Mouse (Mus musculus) testis, adult 2 months (tissue): ENCODE results near the gene Heatr5b. TPM values are rescaled to one million over a fixed set of nuclear protein-coding genes. Genes with fewer than 3 reads are reported as not detected.

Experiments used
- H3K27ac ChIP-seq: fragments of 200-500 bp; 2 replicates; pipeline ENCODE4 v1.5.1; 2012; ENCODE audit warnings: low read depth, low read length; ENCODE audit not compliant: control insufficient read depth, insufficient read depth
- H3K27me3 ChIP-seq: fragments of 200-500 bp; 2 replicates; pipeline ENCODE4 v1.6.1; 2012; ENCODE audit warnings: mild to moderate bottlenecking, low read length, moderate library complexity; ENCODE audit not compliant: control insufficient read depth, insufficient read depth
- H3K36me3 ChIP-seq: fragments of 200-500 bp; 2 replicates; pipeline ENCODE4 v1.6.1; 2012; ENCODE audit warnings: mild to moderate bottlenecking, low read length; ENCODE audit not compliant: control insufficient read depth, insufficient read depth
- H3K4me1 ChIP-seq: fragments of 200-500 bp; 2 replicates; pipeline ENCODE4 v1.6.1; 2012; ENCODE audit warnings: low read length; ENCODE audit not compliant: control insufficient read depth, insufficient read depth
- H3K4me3 ChIP-seq: fragments of 200-500 bp; 2 replicates; pipeline ENCODE4 v1.5.1; 2012; ENCODE audit warnings: low read depth, mild to moderate bottlenecking, low read length, moderate library complexity, mixed read lengths; ENCODE audit not compliant: control insufficient read depth
- CTCF ChIP-seq: fragments of 200-500 bp; IDR thresholded peaks from 2 replicates; pipeline ENCODE4 v1.5.1; 2012; ENCODE audit warnings: low read depth, mild to moderate bottlenecking, inconsistent platforms, low read length, moderate library complexity; ENCODE audit not compliant: control insufficient read depth, insufficient read depth, insufficient replicate concordance
- POLR2A ChIP-seq: fragments of 200-500 bp; IDR thresholded peaks from 2 replicates; pipeline ENCODE4 v1.6.1; 2012; ENCODE audit warnings: low read depth, mild to moderate bottlenecking, inconsistent platforms, low read length, moderate library complexity; ENCODE audit not compliant: control insufficient read depth
- polyA plus RNA-seq: library from polyadenylated mRNA; depleted of rRNA; stranded (reverse); fragments of >200 nt; gene quantifications from 2 replicates; pipeline ENCODE4 v1.2.3, GENCODE M21; 2012; rRNA removed

Gene Heatr5b
- polyA plus RNA-seq, 1 experiment: 14.8 TPM

DNA sequence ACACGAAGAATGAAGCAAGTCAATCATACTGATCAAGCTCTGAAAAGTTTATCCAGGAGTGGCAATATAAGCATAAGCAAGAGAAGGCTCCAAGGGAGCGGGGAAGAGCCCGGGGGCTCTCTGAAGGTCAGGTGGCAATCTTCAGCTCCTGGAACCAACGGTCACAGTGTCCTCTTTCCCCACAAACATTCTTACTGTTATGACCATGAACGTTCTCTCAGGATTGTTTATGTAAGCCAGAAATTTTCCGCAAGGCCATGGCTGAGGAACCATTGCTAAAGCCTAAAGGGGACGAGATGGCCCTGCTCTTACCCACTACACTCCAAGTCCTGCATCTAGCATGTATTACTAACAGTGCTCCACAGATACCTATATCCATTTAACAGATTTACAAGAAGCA lies 113.5 kb downstream of the Heatr5b start:
- H3K4me1 ChIP-seq: no peaks in the 10 kb centered on the region
- H3K27me3 ChIP-seq: no peaks in the 10 kb centered on the region
- no peaks in the 10 kb centered on the region for H3K36me3 ChIP-seq
- H3K4me3 ChIP-seq: no peak overlapping the region
- TF ChIP-seq POLR2A: no peak
- no peak for TF ChIP-seq CTCF
- H3K27ac ChIP-seq: no peak overlapping the region

DNA sequence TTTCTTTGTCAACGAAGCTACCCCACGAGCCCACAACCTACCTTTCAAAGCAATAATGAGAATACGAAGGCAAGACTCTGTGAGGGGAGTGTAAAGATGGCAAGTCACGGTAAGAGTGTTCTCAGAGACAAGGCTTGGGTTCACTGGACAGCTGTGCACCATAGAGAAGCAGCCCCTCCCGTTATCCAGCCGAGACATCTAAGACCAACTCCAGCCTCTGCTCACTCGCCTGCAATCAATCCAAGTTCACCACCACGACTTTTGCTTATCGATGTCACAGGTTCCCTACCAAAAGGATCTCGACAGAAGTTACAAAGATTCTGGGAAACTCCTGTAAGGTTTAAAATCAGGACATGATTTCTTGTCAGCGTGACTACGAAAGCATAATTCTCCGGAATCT lies 116.1 kb downstream of the Heatr5b start:
- Histone ChIP-seq H3K27me3 (no peaks in the 10 kb centered on the region), H3K27ac (no peak overlapping the region), H3K36me3 (no peaks in the 10 kb centered on the region), H3K4me3 (no peak overlapping the region), H3K4me1 (no peaks in the 10 kb centered on the region)
- no peak for TF ChIP-seq POLR2A
- TF ChIP-seq CTCF: no peak

DNA sequence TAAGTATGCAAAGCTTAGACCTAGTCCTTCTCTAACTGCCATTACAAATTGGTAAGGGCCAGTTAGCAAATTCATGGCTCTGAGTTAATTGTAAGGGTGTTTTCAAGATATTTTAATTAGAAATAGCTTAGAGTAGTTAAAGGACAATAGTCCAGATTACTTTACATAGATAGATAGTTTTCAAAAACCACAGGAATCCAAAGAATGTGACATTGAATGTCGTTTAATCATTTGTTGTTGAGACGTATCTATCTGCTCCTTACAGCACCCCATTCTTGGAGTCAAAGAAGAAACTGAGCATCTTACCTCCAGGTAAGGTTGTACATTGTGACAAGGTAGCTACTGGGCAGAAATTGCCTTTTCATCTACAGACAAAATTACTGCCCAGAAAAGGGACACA lies 124.9 kb downstream of the Heatr5b start:
- TF ChIP-seq CTCF (no peak), POLR2A (no peak)
- Histone ChIP-seq H3K27me3 (no peaks in the 10 kb centered on the region), H3K4me3 (no peak overlapping the region), H3K4me1 (no peaks in the 10 kb centered on the region), H3K36me3 (no peaks in the 10 kb centered on the region), H3K27ac (no peak overlapping the region)

DNA sequence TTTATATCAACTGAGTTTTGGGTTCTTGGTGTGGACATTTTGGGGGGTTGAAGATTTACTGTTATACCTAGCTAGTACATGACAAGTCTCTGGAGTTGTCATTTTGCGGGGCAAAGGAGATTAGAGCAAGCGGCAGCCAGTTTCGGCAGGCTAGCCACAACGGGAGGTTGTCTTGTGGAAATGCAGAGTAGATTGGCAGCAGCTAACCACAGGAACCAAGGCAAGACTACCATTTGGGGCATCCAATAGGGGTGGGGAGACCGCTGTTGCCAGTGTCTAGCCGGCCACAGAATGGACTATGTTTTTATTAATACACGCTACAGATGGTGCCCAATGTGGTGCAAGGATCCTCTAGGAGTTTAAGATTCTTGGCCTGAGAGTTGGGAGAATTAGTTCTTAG lies 126.7 kb downstream of the Heatr5b start:
- Histone ChIP-seq H3K27ac (no peak overlapping the region), H3K27me3 (no peaks in the 10 kb centered on the region), H3K4me3 (no peak overlapping the region), H3K4me1 (no peaks in the 10 kb centered on the region), H3K36me3 (no peaks in the 10 kb centered on the region)
- no peak for TF ChIP-seq POLR2A
- TF ChIP-seq CTCF: no peak

DNA sequence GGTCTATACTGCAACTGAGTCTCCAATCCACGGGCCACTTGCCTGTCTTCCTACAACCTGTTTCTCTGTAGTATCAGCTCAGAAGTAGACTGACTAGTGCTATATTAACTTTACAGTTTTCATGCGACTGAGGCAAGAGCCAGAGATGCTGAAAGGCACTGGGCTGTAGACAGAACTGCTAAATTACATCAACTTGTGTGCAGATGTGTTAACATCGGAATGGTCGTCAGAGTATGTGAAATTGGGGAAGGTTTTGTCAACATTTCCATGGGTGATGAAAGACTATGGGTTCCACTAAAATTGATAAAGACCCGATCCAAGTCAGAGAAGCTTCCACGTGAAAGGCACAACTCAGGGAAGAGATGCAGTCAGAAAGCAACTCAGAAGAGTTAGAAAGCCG lies 132.2 kb downstream of the Heatr5b start:
- no peak for TF ChIP-seq CTCF
- no peak for TF ChIP-seq POLR2A
- no peaks in the 10 kb centered on the region for H3K4me1 ChIP-seq

More for the DNA sequence above, 132.2 kb downstream of the Heatr5b start:
- H3K4me3 ChIP-seq: no peak overlapping the region
- H3K27me3 ChIP-seq: no peaks in the 10 kb centered on the region
- H3K36me3 ChIP-seq: no peaks in the 10 kb centered on the region
- no peak overlapping the region for H3K27ac ChIP-seq

Other genes starting within 250 kb of the Heatr5b start
- gene Strn, start 98.2 kb downstream of the Heatr5b start, polyA plus RNA-seq: 7.1 and 7.9 TPM in 2 replicates
- gene Gpatch11, start 203 bp upstream of the Heatr5b start, polyA plus RNA-seq: 12.6 and 17.3 TPM in 2 replicates
- gene Eif2ak2, start 47.2 kb upstream of the Heatr5b start, polyA plus RNA-seq: 3.8 and 4.1 TPM in 2 replicates
- 0.17 and 0.25 TPM in 2 replicates for gene Sult6b1, start 71.6 kb upstream of the Heatr5b start, polyA plus RNA-seq
- gene Cebpzos, start 81.1 kb upstream of the Heatr5b start, polyA plus RNA-seq: 9.3 and 11.7 TPM in 2 replicates
- 4.5 and 6.2 TPM in 2 replicates for gene Cebpz, start 101.7 kb upstream of the Heatr5b start, polyA plus RNA-seq
- 16.1 and 16.2 TPM in 2 replicates for gene Ndufaf7, start 101.8 kb upstream of the Heatr5b start, polyA plus RNA-seq
- gene Prkd3, start 185.5 kb upstream of the Heatr5b start, polyA plus RNA-seq: 3.2 and 4.2 TPM in 2 replicates
- gene Qpct, start 216.5 kb upstream of the Heatr5b start, polyA plus RNA-seq: 19.9 and 30.7 TPM in 2 replicates